Mouse (Mus musculus) adrenal gland, adult 8-10 months (tissue): ENCODE measurements around the gene Syndig1. TPM values are rescaled to one million over a fixed set of nuclear protein-coding genes. Genes with fewer than 3 reads are reported as not detected.

Experiments used
- DNase-seq: peaks from one replicate; pipeline ENCODE4 v3.0.0; 2022
- total RNA-seq, 4 experiments: library from RNA; stranded (reverse); gene quantifications; 2 replicates each; pipeline ENCODE4 v1.2.4; 2022

The Syndig1 gene
- total RNA-seq, 4 experiments from 2014 or later = 0.49 to 2.8 (median 1.5) TPM

DNA sequence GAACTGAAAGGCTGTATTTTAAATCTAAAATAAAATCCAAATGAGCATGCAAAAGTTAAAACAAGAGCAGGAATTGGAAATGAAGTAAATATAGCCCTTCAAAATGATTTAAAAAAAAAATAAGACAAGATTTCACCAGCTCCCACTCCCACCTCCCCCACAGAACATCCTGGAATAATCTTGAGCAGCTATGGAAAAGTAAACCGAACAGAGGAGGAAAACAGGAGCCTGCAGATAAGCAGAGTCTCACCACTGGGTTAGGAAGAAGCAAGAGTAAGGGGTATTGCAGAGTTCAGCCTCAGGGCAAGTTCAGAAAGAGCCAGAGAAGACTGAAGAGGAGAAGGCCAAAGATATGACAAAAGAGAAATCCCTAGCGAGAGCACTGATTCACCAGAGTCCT lies 48.9 kb downstream of the Syndig1 start:
- DNase-seq = no peak

DNA sequence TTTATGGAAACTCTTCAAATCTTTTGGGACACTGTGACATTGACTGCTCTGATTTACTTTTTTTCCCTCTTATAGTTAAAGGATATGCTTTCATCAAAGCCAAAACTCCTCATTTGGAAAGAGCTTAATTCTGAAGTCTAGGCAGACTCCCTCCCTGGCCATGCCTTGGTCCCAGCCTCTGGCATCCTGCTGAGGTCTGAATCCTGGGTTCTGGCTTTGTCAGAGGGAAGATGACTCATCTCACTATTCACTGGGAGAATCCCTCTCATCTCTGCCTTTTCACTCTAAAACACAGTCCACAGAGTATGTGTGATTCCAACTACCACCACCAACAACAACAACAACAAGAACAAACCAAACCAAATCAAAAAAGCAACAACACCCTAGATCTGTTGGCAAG lies 58.6 kb downstream of the Syndig1 start:
- DNase-seq = no peak

DNA sequence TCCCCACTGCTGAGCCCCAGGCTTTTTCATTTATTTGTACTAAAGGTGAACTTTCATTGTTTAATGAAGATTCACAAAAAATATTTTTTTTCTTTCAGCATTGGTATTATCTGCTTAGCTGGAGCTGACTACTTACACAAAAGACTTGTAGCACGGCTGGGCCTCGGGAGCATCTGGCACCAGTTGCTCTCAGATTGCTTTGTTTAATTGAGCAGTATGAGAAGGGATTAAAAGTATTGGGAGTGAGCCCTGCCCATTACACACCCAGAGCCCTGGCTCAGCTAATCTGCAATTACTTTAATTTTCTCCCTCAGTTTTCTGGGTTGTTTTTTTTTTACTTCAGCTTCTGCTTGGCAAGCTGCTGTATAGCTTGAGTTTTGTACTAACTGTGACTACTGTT lies 62.6 kb downstream of the Syndig1 start:
- DNase-seq = no peak

DNA sequence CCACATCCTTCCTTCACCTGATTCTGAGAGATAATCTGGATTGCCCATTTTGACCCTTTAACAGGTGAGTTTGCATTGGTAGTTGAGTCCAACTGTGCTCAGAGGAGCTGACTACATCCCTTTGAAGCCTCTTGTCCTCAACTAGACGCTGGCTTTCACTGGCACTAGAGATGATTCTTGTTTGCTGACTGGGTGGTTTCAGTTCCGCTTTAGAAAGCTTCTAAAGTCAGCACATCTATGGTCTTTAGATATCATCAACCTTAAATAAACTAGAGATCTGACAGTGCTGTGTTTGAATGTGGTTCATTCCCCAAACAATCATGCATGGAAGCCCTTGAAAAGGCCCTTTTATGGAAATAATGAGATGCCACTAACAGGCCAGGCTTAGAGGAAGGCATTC lies 67.3 kb downstream of the Syndig1 start:
- DNase-seq = no peak

DNA sequence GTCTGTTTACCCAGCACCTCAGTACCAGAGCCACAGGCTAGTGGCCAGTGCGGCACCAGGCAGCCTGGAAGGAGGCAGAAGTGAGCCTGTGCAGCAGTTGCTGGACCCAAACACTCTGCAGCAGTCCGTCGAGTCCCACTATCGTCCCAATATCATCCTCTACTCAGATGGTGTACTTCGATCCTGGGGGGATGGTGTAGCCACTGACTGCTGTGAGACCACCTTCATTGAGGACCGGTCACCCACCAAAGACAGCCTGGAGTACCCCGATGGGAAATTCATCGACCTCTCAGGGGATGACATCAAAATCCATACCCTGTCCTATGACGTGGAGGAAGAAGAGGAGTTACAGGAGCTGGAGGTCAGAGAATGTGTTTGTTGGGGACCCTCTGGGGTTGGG lies 70.6 kb downstream of the Syndig1 start:
- DNase-seq = no peak

DNA sequence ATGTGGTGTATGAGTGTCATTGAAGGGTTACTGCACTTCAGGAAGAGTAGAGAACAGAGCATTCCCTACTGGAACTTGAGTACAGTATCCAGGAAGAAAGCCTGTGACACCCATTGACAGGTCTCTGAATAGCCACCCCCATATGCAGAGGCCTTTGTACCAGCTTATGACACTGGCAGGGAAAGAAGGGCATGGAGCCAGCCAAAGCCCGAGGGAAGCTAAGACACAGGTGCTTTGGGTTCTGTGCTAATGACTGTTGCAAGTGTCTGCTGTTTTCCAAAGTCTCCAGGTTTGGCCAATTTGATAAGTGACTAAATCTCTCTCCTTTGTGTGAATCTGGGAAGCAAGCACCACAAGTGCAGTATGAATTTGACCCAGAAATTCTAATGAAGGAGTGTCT lies 71.6 kb downstream of the Syndig1 start:
- no peak for DNase-seq

DNA sequence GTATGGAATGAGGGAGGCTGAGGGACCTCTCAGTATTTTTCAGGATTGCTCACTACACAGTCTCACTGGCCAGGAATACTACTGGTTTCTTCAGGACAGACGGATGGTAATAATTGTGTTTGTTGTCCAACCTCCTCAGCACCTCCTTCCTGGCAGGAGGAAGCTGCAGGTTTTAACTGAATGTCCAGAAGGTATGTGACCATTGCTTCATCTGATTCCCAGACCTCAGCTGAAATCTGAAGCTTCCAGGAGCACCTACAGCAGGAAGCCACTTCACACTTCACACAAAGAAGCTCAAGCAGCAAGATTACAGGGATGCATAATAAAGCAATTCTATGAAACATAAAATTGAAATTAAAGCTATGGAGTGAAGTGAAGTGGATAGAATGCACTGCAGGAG lies 75.4 kb downstream of the Syndig1 start:
- no peak for DNase-seq

DNA sequence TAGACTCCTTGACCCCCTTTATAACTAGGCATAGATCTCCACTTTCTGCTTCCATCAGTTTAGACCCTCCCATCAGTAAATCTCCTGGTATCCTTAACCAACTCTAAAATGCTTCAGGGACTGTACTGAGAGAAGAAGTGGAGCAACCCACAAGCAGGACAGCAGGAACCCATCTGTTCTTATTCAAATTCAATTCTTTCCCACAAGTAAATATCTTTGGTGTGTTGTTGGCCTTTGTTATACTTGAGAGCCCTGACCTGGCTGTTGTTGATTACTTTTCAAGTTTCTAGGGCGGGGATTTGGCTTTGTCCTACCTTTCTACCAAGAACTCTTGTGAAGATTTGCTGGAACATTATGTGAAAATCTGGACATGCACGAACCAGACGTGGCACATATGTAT lies 77.7 kb downstream of the Syndig1 start:
- DNase-seq = no peak

DNA sequence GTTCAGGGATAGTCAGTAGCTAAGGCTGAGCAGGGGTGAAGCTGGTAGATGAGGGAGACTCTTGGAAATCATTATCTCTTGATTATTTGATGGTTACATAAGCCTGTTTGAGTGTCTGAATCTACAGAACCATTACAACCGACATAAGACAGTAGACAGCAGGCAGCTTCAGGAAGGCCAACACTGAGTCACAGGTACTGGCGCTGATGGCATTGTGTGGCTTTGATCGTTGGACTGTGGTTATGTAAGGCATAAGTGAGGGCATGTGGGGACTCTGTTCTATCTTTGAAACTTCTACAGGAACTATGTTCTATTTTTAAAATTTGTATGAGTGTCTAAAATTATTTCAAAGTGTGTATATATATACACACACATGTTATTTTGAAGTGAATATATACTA lies 88.2 kb downstream of the Syndig1 start:
- DNase-seq = peak; percentile 18

DNA sequence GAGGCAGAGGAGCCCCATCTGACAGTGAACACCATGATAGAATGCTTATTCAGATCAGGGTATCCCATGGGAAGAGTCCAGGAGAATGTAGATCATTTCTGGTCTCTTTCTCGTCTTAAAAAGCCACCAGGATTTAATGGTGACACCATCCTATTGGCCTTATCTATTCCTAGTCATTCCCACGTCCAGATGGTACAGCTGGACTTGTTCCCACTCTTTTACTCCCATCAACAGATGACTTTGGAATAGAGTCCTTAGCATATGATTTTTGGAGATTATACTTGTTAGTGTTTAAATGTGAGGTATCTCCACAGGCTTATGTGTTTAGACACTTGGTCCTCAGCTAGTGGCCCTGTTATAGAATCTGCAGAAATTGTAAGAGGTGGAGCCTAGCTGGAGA lies 94.5 kb downstream of the Syndig1 start:
- DNase-seq = no peak

DNA sequence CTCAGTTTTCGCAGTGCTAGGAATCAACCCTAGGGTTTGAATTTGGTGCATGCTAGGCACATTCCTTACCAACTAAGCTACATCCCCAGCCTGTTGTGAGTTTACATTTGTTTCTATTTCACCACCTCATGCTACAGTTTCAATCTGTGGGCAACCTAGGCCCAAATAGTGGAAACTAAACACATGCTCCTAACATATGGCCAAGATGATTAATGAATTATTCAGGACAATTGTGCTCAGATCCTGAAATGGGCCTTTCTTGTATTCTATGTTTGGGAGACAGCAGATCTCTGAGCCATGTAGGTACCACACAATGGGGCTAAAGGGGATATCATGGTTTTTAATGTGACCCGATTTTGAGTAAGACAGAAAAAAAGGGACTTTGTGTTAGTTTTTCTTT lies 96.9 kb downstream of the Syndig1 start:
- no peak for DNase-seq

DNA sequence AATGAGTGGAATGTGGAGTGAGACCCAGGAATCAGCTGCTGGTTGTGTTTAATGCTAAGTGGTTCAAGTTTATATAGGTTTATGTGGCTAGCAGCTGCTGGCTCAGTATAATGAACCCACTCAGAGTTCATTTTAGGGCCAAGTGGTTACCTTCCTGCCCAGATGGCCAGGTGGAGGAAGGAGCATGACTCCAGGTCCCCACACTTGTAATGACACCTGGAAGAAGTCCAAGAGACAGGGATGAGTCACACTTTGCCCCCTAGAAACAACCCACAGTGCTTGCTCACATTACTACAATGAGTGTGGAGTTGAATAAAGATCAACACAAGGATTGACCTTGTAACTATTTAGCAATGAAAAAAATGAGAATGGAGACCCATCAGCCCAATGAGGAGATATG lies 98.0 kb downstream of the Syndig1 start:
- no peak for DNase-seq

DNA sequence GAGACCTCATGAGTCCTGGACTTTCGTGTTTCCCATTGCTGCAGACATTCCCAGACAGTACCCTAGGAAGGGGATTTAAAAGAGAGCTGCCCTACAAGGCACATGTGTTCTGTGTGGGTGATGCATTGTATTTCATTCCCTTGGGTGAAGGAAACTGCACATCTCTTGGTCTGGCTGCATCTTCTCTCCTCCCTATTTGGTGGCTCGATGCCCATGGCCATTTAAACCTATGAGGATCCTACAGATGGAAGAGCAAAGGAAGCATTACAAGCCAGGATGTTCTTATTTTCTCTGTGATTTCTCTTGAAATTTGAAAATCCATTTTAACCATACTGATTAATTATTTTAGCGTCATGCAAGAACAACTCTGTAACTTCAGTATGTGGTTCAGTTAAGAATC lies 98.5 kb downstream of the Syndig1 start:
- no peak for DNase-seq

DNA sequence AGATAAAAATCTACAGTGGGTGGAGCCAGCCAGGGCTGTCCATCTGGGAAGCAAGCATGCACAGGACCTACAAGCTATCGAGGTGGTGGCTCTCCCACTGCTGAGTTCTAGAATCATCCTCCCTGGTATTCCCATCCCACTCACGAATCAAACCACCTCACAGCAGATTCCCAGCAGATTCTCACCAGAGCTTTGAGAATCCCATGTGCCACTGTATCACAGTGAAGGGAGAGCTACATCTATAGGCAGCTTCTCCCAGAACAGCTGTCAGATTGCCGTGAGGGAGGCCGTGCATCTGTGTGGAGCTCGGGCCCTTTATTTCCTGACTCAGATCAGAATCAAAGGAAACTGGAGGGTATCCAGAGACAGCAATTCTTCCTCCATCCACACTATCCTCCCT lies 101.0 kb downstream of the Syndig1 start:
- no peak for DNase-seq

DNA sequence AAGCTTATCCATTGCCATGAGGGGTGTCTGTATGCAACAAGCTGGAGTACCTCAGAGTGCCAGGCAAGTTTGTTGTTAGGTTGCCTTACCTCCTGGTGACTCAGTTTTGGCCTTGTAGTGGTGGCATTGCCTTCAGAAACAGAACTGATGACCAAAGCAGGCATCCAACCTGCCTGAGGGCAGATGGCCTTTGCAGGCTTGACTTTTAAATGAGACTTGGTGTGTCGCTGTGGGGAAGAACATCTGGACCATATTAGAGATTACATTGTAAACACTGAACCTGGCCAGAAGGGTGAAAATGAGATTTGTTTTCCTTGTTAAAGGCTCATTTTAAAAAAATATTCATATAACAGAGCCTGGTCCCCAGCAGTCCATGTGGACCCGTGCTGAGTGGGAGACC lies 102.1 kb downstream of the Syndig1 start:
- peak; percentile 22 for DNase-seq

DNA sequence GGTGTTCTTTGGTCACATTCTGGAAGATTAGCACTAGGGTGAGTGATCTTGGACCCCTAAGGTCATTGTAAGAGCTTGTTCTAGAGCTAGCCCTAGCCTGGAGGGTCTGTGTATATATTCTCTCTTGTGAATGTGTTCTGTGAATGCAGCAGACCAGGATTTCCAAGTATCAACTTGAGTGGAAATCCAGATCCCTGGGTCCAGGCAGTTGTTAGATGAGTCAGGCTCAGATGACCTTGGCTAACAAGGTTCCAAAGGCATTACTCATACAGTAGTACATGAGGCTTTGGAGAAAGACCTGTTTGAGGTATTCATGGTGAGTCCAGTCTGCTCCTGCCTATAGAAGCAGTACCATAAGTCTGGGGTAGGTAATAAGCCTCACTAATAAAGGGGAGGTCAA lies 103.1 kb downstream of the Syndig1 start:
- DNase-seq = peak; percentile 46

DNA sequence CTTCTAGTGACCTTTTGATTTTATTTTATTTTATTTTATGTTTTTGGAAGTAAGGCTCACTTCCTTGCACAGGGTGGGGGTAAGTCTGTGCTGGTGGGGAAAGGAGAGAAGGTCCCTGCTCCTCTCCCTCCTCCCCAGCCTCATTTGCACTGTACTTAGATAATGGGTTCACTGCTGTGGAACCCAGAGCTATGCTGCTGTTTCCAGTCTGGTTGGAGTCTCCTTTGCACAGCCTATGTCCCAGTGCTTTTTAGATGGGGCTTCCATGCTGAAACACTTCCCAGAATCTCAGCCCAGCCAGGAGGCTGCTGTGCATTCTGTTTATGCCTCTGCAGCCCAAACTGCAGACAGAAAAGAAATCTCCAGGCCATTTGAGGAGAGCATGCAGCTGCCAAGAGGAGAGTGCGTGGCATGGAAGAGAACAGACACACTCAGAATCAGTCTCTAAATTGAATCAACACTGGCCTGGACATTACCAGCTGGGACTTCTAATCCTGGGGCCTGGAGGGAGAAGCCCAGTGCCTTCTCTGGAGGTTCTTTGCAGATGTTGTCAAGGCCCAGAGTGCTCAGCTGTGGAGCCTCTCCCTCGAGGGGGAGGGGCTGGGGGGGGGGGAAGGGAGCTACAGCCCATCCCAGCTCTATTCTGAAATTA lies 104.4 kb downstream of the Syndig1 start:
- no peak for DNase-seq

DNA sequence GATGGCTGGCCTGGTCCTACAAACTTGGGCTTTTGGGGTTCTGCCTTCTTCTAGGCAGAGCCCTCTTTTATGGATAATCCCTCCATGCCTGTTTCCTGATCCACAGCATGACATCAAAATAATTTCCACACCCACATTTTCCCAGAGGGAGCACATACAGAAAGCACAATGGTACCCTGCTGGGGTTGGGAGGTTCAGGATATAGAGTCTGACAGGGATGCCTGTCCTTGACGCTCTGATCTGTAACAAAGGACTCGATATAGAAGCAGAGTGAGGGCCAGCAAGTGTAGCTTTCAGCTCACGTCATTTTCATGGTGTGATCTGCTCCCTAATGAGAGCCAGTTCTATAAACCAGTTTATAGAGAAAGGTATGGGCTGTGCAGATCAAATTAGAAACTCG lies 105.1 kb downstream of the Syndig1 start:
- no peak for DNase-seq

DNA sequence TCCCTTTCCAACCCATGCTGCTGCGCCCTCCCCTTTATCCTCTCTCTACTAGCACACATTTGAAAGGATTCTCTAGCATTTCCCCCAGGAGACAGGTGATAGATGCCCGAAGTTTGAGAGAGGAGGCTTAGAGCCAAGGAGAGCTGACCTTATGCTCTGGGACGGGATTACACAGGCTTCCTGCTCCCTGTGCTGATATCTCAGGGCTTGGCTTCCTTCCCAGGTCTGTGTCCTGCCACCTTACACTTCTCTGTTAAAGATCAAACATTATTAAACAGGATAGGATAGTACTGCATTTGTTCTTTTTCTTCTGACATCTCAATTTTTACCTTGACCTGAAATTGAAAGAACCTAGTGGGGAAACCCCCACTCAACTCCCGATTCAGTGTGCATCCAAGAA lies 109.8 kb downstream of the Syndig1 start:
- DNase-seq = no peak

DNA sequence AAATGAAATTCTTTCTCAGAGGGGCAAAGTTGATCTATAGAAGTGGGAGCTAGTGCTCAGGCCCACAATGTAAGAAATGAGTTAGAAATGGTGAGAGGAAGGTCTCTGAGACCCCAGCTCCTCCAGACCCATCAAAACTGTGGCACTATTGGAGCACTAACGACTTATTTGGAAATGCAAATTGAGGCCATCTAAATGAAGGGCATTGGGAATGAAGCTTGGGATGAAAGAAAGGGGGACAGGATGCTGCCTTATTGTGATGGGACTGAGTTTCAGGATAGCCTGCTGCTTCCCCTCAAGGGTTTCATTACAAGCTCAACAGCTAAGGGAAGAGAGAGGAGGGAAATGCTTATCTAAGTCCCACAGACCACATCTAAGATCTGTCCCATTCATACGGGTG lies 110.6 kb downstream of the Syndig1 start:
- DNase-seq = no peak

DNA sequence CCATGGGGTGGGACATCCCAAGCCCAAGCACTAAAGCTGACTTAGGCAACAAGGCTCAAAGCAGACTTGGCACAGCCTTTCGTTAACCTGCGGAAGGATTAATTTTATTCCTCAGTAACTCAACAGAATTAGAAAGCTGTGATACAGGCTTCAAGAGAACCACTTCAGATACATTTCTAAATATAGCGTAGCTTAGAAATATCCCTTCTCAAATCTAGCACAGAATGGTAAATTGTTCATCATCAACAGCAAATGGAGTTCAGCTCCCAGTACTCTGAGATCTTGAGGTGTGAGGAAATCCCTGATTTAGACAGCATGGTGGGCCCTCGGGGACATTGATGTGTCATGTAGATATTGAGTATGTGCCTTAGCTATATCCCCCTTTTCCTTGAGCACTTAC lies 121.6 kb downstream of the Syndig1 start:
- DNase-seq = no peak

DNA sequence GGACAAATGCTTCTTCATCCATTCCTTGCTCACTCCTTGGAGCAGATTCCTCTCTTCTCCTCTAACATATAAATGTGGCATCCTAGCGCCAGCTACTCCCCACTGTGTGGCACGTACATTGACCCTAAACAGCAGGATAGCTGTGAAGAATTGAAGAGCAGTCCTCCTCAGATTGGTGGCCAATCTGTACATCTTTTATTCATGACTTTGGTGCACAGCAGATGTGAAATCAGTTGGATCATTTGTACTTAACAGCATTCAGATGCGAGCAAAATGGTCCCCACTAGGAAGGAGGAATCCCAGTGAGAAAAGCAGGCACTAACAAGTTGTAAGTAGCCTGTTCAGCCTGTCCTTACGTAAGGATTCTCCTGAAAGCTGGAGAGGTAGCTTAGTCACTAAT lies 142.0 kb downstream of the Syndig1 start:
- no peak for DNase-seq

DNA sequence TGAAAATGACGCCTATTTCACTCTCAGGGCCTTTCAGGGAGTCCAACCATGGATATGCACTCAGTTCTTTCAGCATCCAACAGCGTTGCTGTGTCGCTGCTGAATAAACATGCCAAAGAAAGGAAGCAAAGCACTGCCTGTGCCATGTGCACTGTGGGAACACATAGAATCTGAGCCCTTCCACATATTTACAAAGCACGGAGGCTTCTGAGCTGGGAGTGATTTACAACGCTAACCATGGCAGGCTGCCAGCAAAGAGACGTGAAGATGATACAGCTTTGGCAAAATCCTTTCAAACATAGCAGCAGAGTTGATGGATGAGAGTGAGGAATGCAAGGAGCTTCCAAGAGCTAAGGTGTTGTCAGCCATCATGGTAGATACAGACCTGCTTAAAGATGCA lies 144.6 kb downstream of the Syndig1 start:
- DNase-seq = peak; percentile 57

DNA sequence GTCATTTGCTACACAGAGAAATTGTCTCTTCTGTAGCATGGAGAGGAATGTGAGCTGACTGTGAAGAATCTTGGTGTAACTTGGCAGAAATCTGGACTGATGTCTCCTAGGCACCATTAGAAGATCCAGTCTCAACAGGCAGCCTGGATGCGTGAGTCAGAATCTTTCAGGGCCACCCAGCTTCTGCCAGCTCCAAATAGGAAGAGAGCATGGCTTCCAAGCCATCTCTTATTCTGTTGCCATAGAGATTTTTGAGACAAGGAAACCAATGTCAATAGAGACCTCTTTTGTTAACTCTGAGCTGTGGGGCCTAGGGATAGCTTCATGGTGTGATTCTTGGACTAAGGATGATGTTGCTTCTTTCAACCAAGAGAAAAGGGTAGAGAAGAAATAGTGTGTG lies 151.4 kb downstream of the Syndig1 start:
- peak; percentile 8 for DNase-seq

DNA sequence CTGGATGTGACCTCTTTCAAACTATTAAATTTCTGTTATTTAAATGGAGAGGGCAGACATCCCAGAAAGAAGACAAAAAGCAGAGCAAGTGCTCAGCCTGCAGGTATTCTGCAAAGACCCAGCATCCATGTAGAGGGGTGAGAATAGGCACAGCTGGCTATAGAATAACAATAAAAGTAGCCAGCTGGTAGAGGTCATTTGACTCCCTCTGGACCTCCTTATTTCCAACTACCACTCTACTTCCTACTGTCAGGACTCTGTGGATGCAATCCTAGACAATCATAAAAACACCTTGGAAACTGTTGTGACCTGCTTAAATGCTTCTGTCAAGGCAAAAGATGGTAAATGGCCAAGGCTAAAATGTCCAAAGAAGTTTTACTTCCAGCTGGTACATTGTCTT lies 153.5 kb downstream of the Syndig1 start:
- no peak for DNase-seq
